ENCODE assay signal across 8 mouse cellular contexts in genomic region chr8:88697642-88698031, GRCm38 (mm10). TPM values are rescaled to one million over a fixed set of nuclear protein-coding genes. Genes with fewer than 3 reads are reported as not detected.
DNase-seq lines count a peak whose midpoint lies in the region; ATAC-seq and TF ChIP-seq lines count a peak whose summit lies in the region.

No protein-coding gene starts in this region.

- H3K27me3 ChIP-seq in C2C12 (ENCODE audit: control insufficient read depth, insufficient read depth, insufficient read length): no peaks in the 10 kb centered on the region
- H3K27me3 ChIP-seq in heart, embryonic 14.5 days (ENCODE audit: control insufficient read depth, insufficient read depth, low read length): no peaks in the 10 kb centered on the region
- no peaks in the 10 kb centered on the region for H3K27me3 ChIP-seq in limb, embryonic 15.5 days

- H3K79me2 ChIP-seq in C2C12 (ENCODE audit: control insufficient read depth, insufficient read depth): peaks cover 45% of the 10 kb centered on the region

- no peaks in the 10 kb centered on the region for H3K36me3 ChIP-seq in C2C12 (ENCODE audit: control insufficient read depth, insufficient read depth)
- no peaks in the 10 kb centered on the region for H3K36me3 ChIP-seq in heart, embryonic 14.5 days (ENCODE audit: control insufficient read depth, insufficient read depth, low read length)
- H3K36me3 ChIP-seq in limb, embryonic 15.5 days: no peaks in the 10 kb centered on the region

- peaks cover 4 to 6% of the 10 kb centered on the region in 2 experiments; a peak in 3 of 4 replicates for H3K4me1 ChIP-seq in heart, embryonic 14.5 days (ENCODE audit: control insufficient read depth in 2 of 2, insufficient read depth in 2 of 2, low read length in 2 of 2)
- H3K4me1 ChIP-seq in limb, embryonic 15.5 days: peaks cover 9% of the 10 kb centered on the region; the same call in 1 of the 2 replicates

- peak; percentile 45 for DNase-seq in gastrocnemius, adult 2 months
- no peak for DNase-seq in gastrocnemius, postnatal 25 days
- peak; percentile 56 for DNase-seq in cerebellum, adult 8-10 months
- peak; percentile 41 for DNase-seq in skeletal muscle tissue, adult 2 months (ENCODE audit: low read depth, low spot score)
- no peak for DNase-seq in B cell, adult 2 months

- peak overlapping the region; percentile 82 for H3K9ac ChIP-seq in heart, embryonic 14.5 days (ENCODE audit: low read length)
- peak overlapping the region; percentile 65 for H3K9ac ChIP-seq in limb, embryonic 15.5 days

- H3K4me3 ChIP-seq in gastrocnemius, adult 2 months: peak overlapping the region; percentile 80
- peak overlapping the region; percentile 94 for H3K4me3 ChIP-seq in C2C12 (ENCODE audit: insufficient read depth, poor library complexity, severe bottlenecking)
- peak overlapping the region; percentile 64 to 95 for H3K4me3 ChIP-seq in heart, embryonic 14.5 days (ENCODE audit: control insufficient read depth in 1 of 2, insufficient read depth in 1 of 2, low read depth in 1 of 2, low read length in 2 of 2)
- H3K4me3 ChIP-seq in limb, embryonic 15.5 days: peak overlapping the region; percentile 92

- H3K27ac ChIP-seq in gastrocnemius, adult 2 months: peak overlapping the region; percentile 96
- peak overlapping the region; percentile 51 to 75 for H3K27ac ChIP-seq in heart, embryonic 14.5 days (replicated peaks in 1 of 2; ENCODE audit: control insufficient read depth in 1 of 2, insufficient read depth in 1 of 2, low read depth in 2 of 2, low read length in 2 of 2)
- H3K27ac ChIP-seq in limb, embryonic 15.5 days: no peak overlapping the region

- H3K4me2 ChIP-seq in heart, embryonic 14.5 days (ENCODE audit: low read length): peak overlapping the region; percentile 66
- H3K4me2 ChIP-seq in limb, embryonic 15.5 days: peak overlapping the region; percentile 67

- no peak for ATAC-seq in heart, embryonic 14.5 days (ENCODE audit: insufficient number of reproducible peaks, insufficient read depth, low FRiP score, low read depth)
- no peak for ATAC-seq in limb, embryonic 15.5 days (ENCODE audit: insufficient number of reproducible peaks, low FRiP score, low TSS enrichment, low read depth)

- peak overlapping the region; percentile 95 for H3ac ChIP-seq in C2C12 (ENCODE audit: control insufficient read depth, insufficient read length, low read depth)

- intact Hi-C loops in gastrocnemius, adult 2 months (cut with DNase I): loop anchor here (2.0 to 10.0 kb wide), 3 partner anchors 50 to 433 kb away; partner anchors contain the start of gene Nod2

- TF ChIP-seq CTCF in gastrocnemius, adult 2 months (IDR thresholded peaks at IDR 0.05): no peak
- TF ChIP-seq CTCF in C2C12 (IDR thresholded peaks at IDR 0.05; ENCODE audit: control insufficient read depth, insufficient read depth, insufficient read length): no peak

- H3K79me3 ChIP-seq in C2C12 (ENCODE audit: low read depth): peaks cover 26% of the 10 kb centered on the region

- no peaks in the 10 kb centered on the region for H3K9me3 ChIP-seq in heart, embryonic 14.5 days (ENCODE audit: control insufficient read depth, low read length)
- H3K9me3 ChIP-seq in limb, embryonic 15.5 days: no peaks in the 10 kb centered on the region

- WGBS in heart, embryonic 14.5 days: 13% methylated on average over 4 of the region's 4 CpGs
- 23% methylated on average over 4 of the region's 4 CpGs for WGBS in limb, embryonic 15.5 days

TF ChIP-seq in C2C12, 6 proteins besides CTCF, POLR2A, EP300 and RAD21:
- peak; percentile 37 for TF ChIP-seq FOSL1 (IDR thresholded peaks at IDR 0.05; ENCODE audit: insufficient read depth, low read length, poor library complexity, severe bottlenecking)
- TF ChIP-seq CEBPB (IDR thresholded peaks at IDR 0.05; ENCODE audit: low read depth): no peak
- TF ChIP-seq MAX (IDR thresholded peaks at IDR 0.05): no peak
- no peak for TF ChIP-seq MYOG (IDR thresholded peaks at IDR 0.05; ENCODE audit: control insufficient read depth, extremely low read depth, insufficient read length)
- peak; percentile 39 for TF ChIP-seq MYOD1 (IDR thresholded peaks at IDR 0.05; ENCODE audit: control insufficient read depth, insufficient read length, low read depth)
- no peak for TF ChIP-seq USF1 (IDR thresholded peaks at IDR 0.05; ENCODE audit: low read depth)

RNA-seq across cellular contexts. Expression of gene Cyld, which starts 0.8 kb away (rescaled TPM):
- total RNA-seq in gastrocnemius, adult 2 months (2021): 10 to 100 TPM; 18.1 to 22.5 TPM
- total RNA-seq in gastrocnemius, postnatal 25 days (2021): 10 to 100 TPM; 13.4 to 13.7 TPM
- 5.8 TPM for polyA plus RNA-seq in C2C12 (2012; fragmentation: generic; extraction: Trizol)
- 13.7 and 13.9 TPM in 2 replicates for polyA plus RNA-seq in heart, embryonic 14.5 days (2014; fragmentation: Nextera tagmentation; extraction: Ambion mirVana)
- polyA plus RNA-seq in limb, embryonic 15.5 days (2015; fragmentation: Nextera tagmentation; extraction: Ambion mirVana): 13.7 and 14.0 TPM in 2 replicates

RNA-seq across cellular contexts. Expression of gene Nod2, which starts 50.5 kb away (rescaled TPM):
- total RNA-seq in gastrocnemius, adult 2 months (2021): under 1 TPM; 0.31 to 0.53 TPM
- total RNA-seq in gastrocnemius, postnatal 25 days (2021): under 1 TPM; 0.28 to 0.54 TPM
- 0.43 TPM for polyA plus RNA-seq in C2C12 (2012; fragmentation: generic; extraction: Trizol)
- not detected in 2 replicates for polyA plus RNA-seq in heart, embryonic 14.5 days (2014; fragmentation: Nextera tagmentation; extraction: Ambion mirVana)
- polyA plus RNA-seq in limb, embryonic 15.5 days (2015; fragmentation: Nextera tagmentation; extraction: Ambion mirVana): 0.23 and 0.29 TPM in 2 replicates

Comparison
In these comparisons a context has a peak if more than half of its experiments do, and no peak if none do; other contexts are left out.
1. DNase-seq: peak in gastrocnemius, adult 2 months (single experiment), cerebellum, adult 8-10 months (single experiment) and skeletal muscle tissue, adult 2 months (single experiment); none in gastrocnemius, postnatal 25 days (single experiment) and B cell, adult 2 months (0 of 2).
2. Peak in every context shown above with its lines, with median percentiles within 50 percentile points of each other: H3K4me3 ChIP-seq.